8 mouse cellular contexts compared by ENCODE assay signal in the genomic region with DNA sequence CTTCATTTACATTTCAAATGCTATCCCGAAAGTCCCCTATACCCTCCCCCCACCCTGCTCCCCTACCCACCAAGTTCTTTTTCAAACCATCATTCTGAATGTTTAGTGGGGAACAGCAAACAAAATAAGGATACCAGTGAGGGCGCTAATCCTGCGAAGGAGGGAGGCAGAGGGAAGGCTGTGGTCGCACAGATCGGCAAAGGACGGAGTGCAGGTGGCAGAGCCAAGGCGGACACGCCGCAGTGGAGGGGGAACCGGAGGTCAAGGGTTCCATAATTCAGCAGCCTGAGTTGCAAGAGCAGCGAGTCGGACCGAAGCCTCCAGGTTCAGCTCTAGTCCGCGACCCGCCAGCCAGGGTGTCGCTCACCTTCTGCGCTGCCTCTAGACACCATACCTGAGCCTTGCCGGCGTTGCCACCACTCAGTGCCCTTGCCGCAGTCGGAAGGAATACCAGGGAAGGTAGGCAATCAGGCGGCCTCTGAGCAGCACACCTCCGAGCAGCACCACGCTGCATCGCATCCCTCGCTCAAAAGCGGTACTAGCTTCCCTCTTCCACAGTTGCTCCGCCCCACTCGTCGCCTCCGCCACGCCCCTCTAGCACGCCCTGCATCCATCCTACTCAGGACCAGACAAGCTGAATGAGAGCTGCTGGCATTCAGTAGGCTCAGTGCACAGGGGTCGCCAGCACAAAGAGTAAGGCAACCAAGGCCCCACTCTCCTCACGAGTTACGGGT.
DNase-seq lines count a peak whose midpoint lies in the region; ATAC-seq and TF ChIP-seq lines count a peak whose summit lies in the region.

No protein-coding gene starts in this region.

- H3K9ac ChIP-seq in forebrain, embryonic 14.5 days (ENCODE audit: low read length) = peak overlapping the region; percentile 61
- peak overlapping the region; percentile 47 for H3K9ac ChIP-seq in midbrain, embryonic 11.5 days (ENCODE audit: low read length)

- peaks cover 12% of the 10 kb centered on the region for H3K27me3 ChIP-seq in heart, embryonic 10.5 days (ENCODE audit: insufficient read depth, poor library complexity, severe bottlenecking)
- no peaks in the 10 kb centered on the region for H3K27me3 ChIP-seq in forebrain, embryonic 14.5 days (replicated peaks; ENCODE audit: control insufficient read depth, insufficient read depth, low read length)
- no peaks in the 10 kb centered on the region for H3K27me3 ChIP-seq in midbrain, embryonic 11.5 days (ENCODE audit: control insufficient read depth, insufficient read depth, low read length)
- no peaks in the 10 kb centered on the region for H3K27me3 ChIP-seq in testis, adult 2 months (ENCODE audit: control insufficient read depth, insufficient read depth, low read length)

- peak; percentile 74 for DNase-seq in heart, embryonic 10.5 days (ENCODE audit: low spot score)
- no peak for DNase-seq in heart, adult 8-10 months (ENCODE audit: low spot score)
- peak; percentile 72 for DNase-seq in brain, adult 2 months (ENCODE audit: low read depth, low spot score)
- peak; percentile 82 for DNase-seq in forebrain, embryonic 14.5 days (ENCODE audit: low spot score)
- peak; percentile 13 for DNase-seq in layer of hippocampus, adult 9-11 months
- peak; percentile 93 for DNase-seq in midbrain, embryonic 11.5 days (ENCODE audit: low spot score, missing footprints)

- ATAC-seq in forebrain, embryonic 14.5 days = peak; percentile 99
- ATAC-seq in midbrain, embryonic 11.5 days (ENCODE audit: low FRiP score) = peak; percentile 98
- ATAC-seq in monocyte, adult 5-6 weeks (replicated peaks; ENCODE audit: insufficient number of reproducible peaks, low FRiP score, low TSS enrichment, poor library complexity, severe bottlenecking) = no peak; the same call in 1 of the 2 replicates

- TF ChIP-seq CTCF in testis, adult 2 months (IDR thresholded peaks at IDR 0.05; ENCODE audit: control insufficient read depth, insufficient read depth, insufficient replicate concordance, low read depth, low read length) = no peak

- 4% methylated on average over 37 of the region's 37 CpGs for WGBS in heart, embryonic 10.5 days
- WGBS in forebrain, embryonic 14.5 days = under 1% methylated on average over 37 of the region's 37 CpGs
- 2% methylated on average over 37 of the region's 37 CpGs for WGBS in midbrain, embryonic 11.5 days

- TF ChIP-seq POLR2A in testis, adult 2 months (IDR thresholded peaks at IDR 0.05; ENCODE audit: control insufficient read depth, low read depth, low read length) = no peak

- H3K4me3 ChIP-seq in heart, embryonic 10.5 days = peak overlapping the region; percentile 58
- peak overlapping the region; percentile 57 for H3K4me3 ChIP-seq in forebrain, embryonic 14.5 days (ENCODE audit: low read depth, low read length)
- peak overlapping the region; percentile 52 for H3K4me3 ChIP-seq in midbrain, embryonic 11.5 days (ENCODE audit: low read depth, low read length)
- H3K4me3 ChIP-seq in testis, adult 2 months (ENCODE audit: control insufficient read depth, low read depth, low read length) = peak overlapping the region; percentile 70

- H3K27ac ChIP-seq in heart, embryonic 10.5 days = no peak overlapping the region
- H3K27ac ChIP-seq in forebrain, embryonic 14.5 days (ENCODE audit: low read depth, low read length) = no peak overlapping the region
- H3K27ac ChIP-seq in midbrain, embryonic 11.5 days (ENCODE audit: low read depth, low read length) = no peak overlapping the region
- H3K27ac ChIP-seq in testis, adult 2 months (ENCODE audit: control insufficient read depth, insufficient read depth, low read depth, low read length) = no peak overlapping the region

- H3K4me2 ChIP-seq in forebrain, embryonic 14.5 days (ENCODE audit: low read length) = peak overlapping the region; percentile 88
- H3K4me2 ChIP-seq in midbrain, embryonic 11.5 days = peak overlapping the region; percentile 95

- no peaks in the 10 kb centered on the region for H3K9me3 ChIP-seq in heart, embryonic 10.5 days
- no peaks in the 10 kb centered on the region for H3K9me3 ChIP-seq in forebrain, embryonic 14.5 days (replicated peaks; ENCODE audit: control insufficient read depth, low read length)
- H3K9me3 ChIP-seq in midbrain, embryonic 11.5 days (ENCODE audit: control insufficient read depth, low read length) = no peaks in the 10 kb centered on the region

- no peaks in the 10 kb centered on the region for H3K36me3 ChIP-seq in heart, embryonic 10.5 days
- H3K36me3 ChIP-seq in forebrain, embryonic 14.5 days (ENCODE audit: control insufficient read depth, insufficient read depth, low read length) = no peaks in the 10 kb centered on the region
- H3K36me3 ChIP-seq in midbrain, embryonic 11.5 days (ENCODE audit: control insufficient read depth, insufficient read depth, low read length) = no peaks in the 10 kb centered on the region
- H3K36me3 ChIP-seq in testis, adult 2 months (ENCODE audit: control insufficient read depth, insufficient read depth, low read length) = no peaks in the 10 kb centered on the region

- peaks cover 6% of the 10 kb centered on the region; the same call in 1 of the 2 replicates for H3K4me1 ChIP-seq in heart, embryonic 10.5 days
- H3K4me1 ChIP-seq in forebrain, embryonic 14.5 days (ENCODE audit: control insufficient read depth, insufficient read depth, low read length) = no peaks in the 10 kb centered on the region
- H3K4me1 ChIP-seq in midbrain, embryonic 11.5 days (ENCODE audit: control insufficient read depth, insufficient read depth, low read length) = no peaks in the 10 kb centered on the region
- H3K4me1 ChIP-seq in testis, adult 2 months (ENCODE audit: control insufficient read depth, insufficient read depth, low read length) = peaks cover 6% of the 10 kb centered on the region
